Mouse (Mus musculus) liver (tissue): ENCODE results near the gene Fstl4.

Source experiments
- DNase-seq: peaks from one replicate; pipeline ENCODE4 v3.0.0-alpha.2; 2020; ENCODE audit warnings: mixed read lengths

The Fstl4 gene

DNA sequence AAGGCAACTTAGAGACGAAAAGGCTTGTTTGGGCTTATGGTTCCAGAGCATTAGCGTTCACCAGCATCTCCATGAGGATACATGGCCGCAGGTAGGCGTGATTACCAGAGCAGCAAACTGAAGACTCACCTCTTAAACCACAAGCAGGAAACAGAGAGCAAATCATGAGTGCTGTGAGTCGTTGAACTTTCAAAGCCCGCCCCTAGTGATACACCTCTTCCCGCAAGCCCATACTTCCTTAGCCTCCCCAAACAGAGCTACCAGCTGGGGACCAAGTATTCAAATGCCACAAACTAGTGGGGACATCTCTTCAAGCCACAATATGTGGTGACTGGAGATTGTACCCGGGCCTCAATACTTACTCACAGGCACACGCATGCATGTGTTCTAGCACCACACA lies 332.4 kb downstream of the Fstl4 start:
- no peak for DNase-seq

DNA sequence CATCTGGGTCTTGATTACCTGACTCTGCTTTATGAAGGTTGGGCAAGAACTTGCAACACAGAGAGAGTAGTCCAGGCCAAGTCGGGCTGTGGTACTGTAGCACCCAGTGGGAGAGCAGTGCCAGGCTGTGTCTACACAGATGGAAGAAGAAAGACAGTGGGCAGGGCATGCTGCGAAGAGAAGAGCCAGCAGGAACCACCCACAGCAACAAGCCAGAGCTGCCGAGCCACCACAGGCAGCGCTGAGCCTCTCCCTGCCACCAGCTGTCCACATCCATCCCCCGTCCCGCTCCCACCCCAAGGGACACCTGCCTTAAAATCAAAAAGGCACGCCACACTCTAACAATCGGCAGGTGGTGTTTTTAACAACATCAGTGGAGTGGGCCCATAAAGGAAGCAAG lies 332.9 kb downstream of the Fstl4 start:
- no peak for DNase-seq

DNA sequence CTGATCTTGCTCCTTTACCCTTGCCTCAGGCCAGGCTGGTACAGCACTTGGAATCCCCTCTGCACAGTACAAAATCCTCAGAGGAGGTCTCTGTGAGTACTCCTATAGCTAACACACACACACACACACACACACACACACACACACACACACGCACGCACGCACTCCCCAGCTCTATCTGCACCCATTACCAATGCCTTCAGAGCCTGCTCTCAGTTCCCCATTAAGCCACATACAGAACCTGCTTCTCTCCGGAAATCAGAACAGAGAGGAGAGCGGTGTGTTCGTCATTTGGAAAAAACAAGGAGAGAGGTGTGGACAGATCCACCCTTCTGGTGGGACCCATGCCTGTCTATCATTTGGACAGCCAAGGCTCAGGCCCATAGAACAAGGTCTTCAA lies 333.4 kb downstream of the Fstl4 start:
- no peak for DNase-seq

DNA sequence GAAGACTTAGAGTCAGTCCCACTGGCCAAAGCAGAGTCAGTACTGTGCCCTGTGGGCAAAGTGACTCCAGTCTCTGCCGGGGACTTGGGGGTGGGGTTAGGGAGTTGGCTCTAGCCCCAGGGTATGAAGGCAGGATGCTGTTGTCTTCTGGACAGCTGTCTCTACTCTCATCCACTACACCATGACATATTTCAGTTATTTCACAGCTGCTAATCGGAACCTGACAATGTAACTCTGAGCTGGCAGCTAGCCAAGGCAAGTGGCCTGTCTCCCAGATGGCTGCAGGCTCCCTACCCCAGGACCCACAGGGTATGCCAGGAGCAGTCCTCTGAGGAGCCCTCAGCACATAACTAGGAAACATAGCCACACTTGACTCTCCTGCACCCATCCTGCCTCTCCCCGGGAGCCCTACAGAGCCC lies 334.4 kb downstream of the Fstl4 start:
- no peak for DNase-seq

DNA sequence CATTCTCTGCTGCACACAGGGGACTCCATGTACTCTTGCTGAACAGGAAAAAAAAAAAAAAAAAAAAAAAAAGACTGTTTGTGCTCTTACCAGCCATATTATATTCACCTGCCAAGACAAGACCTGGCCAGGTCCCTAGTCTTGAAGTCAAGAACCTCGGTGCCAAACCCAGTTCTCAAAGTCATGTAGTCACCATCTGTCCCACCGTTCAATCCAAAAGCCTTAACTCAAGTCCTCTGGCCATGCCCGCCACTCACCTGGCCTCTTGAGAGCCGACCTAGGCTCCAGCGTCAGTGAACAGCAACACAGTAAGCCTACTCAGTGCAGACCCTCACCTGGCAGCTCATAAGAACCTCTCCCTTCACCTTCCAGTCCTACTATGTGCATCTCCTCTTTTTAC lies 334.9 kb downstream of the Fstl4 start:
- DNase-seq: no peak

DNA sequence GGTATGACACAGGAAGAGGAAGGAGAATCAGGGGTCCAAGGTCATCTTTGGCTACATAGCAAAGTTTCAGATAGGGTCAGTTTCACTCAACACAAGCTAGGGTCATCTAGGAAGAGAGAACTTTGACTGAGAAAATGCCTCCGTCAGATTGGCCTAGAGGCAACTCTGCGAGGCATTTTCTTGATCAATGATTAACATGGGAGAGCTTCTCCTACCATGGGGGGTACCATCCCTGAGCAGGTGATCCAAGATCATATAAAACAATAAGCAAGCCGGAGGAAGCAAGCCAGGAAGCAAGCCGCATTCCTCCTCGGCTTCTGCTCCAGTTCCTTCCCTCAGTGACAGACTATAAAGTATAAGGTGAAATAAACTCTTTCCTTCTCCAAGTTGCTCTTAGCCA lies 337.3 kb downstream of the Fstl4 start:
- no peak for DNase-seq

DNA sequence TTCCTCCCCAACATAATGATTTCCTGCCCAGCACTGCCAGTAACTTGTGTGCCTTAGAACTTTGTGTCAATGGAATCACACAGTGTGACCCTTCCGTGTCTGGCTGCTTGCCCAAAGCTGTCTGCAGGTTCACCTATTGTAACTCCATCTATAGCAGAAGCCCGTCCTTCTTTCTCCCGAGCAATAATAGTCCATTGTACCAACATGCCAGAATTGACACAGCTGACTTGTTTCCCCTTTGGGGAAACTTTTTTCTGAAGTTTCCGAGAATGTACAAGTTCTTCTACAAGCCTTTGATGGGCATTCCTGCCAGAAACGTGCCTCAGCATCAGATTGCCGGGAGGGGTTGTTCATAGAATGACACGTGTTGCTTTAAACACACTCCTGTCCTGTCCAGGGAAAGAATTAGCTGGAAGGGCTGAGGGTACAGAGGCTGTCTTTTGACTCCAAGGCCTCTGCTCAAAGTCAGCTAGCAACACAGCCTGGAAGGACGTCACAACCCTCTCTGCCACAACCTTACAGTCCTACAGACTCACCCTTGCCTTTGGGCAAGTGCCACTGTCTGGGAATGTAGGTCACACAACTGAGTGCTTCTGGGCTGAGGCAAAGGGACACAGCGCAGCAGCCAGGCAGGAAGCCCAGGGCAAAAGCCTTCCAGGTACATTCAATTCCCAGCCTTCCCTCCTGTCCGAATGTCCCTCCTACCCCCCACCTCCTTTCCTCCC lies 339.3 kb downstream of the Fstl4 start:
- DNase-seq: no peak

DNA sequence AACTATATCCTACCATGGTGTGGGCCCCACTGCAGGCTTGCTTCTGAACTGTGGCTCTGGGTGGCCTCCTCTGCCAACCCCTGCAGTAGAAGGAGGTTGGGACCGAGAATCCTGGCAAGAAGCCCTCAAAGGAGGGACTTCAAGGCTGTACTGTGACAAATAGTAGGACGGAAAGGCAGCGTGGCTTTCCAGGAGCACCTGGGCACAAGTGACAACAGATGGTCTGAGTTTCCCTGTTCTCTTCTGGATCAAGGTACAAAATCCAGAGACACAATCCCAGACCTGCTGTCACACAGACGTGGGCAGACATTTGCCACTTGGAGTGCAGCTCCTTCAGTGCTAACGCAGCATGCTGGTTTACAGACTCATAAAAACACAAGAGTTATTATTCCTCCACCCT lies 343.3 kb downstream of the Fstl4 start:
- DNase-seq: no peak

DNA sequence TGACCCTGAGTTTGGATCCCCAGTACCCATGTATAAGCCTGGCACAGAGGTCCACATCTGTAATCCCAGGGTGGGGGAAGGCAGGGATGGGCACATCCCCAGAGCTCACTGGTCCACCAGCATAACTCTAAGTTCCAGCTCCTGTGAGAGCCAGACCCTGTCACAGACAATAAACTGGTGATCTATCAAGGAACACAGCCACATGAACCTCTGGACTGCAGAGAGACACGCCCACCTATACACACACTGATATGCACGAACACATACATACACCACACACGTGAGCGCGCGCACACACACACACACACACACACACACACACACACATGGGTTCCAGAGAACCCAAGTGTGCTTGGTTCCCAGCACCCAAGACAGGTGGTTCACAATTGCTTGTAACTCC lies 344.4 kb downstream of the Fstl4 start:
- DNase-seq: no peak

DNA sequence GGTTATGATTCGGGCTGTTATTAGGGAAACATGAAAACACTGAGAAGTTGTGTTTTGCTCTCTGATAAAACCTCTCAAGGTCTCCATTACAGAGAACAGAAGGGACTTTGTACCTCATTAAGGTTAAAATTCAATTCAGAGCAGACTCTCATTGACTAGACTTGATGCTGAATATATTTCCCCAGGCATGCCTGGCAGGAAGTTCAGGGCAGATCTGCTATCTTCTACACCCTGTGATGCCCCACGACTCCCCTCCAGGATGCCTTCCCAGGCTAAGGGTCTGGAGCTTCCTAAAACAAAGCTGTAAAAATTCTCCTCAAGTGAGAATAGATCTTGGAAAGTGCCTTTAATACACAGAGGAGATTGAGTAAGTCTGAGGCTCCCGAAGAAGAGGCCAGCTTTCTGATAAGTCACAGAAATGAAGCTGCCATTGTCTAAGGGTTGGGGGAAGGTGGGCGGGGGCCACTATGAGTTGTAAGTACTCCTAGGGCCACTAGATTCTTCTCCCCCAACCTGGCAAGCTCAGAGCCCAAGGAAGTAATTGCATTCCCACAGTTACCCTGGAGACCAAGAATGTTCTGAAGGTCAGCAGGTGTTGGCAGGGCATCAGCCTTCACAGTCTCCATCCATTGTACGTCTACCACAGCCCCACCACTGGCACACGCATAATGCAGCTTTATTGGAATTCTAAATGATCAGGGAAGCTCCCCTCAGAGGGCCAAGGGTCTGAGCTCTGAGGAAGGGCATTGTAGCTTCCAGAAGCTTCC lies 345.4 kb downstream of the Fstl4 start:
- DNase-seq: no peak

DNA sequence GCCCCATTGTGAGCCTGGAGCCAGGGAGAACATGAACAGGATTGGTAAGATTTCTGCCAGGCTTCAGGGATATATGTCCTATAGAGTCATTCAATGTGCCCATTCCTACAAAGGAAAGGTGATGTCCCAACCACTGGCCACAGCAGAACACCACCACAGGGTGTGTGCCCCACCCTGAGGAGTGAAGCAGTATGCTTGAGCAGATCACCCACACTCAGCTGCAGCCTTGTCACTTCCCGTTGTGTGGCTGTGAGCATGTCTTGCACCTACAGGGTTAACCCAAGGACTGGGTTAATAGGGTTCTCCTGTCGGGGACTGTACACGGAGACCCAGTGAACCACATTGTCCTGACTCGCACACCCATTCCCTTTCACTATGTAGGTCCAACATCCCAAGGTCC lies 351.3 kb downstream of the Fstl4 start:
- DNase-seq: no peak

DNA sequence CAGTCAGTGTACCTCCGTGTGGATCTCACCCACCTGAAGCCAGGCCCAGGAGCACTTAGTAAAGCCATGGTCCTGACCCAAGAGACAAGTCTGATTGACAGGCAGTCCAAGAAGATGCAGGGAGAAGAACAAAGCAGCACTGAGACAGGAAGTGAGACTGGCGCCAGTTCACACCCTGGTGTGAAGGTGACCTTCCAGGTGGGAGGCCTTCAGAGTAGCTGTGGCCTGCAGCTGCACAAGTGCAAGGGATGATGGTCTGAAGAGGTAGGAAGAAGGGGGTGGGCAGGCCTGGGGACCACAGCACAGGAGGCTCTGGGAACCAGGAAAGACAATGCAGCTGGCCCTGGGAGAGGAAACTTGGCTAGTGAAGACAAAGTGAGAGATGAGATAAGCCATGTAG lies 351.9 kb downstream of the Fstl4 start:
- no peak for DNase-seq

DNA sequence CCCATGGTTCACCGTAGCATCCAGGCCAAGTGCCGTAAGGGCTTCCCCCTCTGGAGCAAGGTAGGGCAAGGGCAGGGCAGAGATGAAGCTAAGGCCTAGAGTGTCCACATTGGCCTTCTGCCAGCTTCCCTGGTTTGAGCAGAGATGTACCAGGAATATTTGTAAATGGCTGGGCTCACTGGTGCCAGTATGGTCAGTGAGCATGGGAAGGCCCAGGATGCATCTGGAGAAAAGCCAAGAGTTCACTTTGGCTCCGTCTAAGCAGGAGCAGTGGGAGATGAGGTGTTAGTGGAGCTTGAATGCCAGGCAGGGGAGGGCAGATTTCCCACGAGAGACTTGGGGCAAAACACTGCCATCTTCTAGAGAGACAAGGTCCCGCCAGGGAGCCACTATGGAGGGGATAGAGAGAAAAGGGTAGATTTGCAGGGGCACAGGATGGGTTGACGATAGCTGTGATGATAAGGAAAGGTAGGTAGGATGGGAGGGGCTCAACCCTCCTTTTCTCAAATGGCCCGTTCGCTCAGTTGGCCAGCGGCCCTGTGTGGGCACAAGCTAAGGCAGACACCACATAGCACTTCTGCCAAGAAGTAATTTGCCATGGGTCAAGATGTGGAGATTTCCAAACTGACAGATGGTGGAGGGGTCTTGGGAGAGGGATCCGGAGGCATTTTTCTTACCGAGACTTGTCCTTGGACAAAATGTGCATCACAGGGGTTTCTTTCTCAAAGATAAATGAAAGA lies 354.0 kb downstream of the Fstl4 start:
- no peak for DNase-seq

DNA sequence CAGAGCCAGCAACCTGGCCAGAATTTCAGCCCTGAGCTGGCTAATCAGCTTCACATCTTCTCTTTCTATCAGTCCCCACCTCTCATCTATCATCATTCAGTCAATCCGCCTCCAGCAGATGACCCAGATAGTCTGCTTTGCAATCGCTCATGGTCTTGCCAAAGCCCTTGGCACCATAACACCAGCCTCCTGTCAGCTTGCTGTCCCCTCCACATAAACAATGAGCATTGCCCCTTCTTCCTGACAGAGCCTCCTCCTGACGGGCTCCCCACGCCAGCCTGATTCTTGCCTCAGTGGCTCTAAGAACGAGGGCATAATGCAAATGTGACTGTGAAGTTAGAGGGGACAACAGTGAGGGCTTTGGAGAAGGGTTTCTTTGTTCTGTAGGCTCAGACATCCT lies 355.5 kb downstream of the Fstl4 start:
- DNase-seq: no peak

DNA sequence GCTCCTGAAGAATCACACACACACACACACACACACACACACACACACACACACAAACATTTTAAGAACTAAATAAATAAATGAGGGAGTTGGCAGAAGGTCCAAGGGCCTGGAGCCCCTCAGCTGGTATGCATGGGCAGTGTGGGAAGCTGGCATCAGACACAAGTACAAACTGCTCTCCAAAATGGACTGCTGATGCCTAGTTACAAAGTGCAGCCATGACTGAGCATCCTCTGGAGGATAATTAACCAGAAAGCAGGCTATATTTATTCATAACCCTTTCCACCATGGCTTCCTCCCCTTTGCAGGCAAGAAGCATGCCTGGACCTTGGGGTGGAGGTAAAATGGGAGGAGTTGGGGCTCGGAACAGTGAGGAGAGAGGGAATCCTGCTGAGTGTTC lies 356.8 kb downstream of the Fstl4 start:
- no peak for DNase-seq

DNA sequence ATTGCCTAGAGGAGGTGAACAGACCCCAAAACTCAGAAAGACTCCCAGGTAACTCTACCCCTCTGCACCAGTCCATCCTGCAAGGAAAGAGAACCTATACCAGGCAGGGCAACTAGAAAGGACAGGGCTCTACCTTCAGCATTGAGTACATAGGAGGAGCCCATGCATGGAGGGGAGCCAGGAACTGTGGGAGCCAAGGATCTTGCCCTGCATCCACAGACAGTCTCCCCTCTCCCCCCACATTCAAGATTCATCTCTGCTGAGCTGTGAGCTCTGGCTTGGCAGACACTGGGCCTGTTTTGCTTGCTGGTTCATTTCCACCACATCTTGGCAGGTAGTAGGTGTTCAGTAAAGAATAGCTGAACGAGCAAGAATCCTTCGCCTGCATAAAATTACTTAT lies 360.4 kb downstream of the Fstl4 start:
- DNase-seq: no peak

DNA sequence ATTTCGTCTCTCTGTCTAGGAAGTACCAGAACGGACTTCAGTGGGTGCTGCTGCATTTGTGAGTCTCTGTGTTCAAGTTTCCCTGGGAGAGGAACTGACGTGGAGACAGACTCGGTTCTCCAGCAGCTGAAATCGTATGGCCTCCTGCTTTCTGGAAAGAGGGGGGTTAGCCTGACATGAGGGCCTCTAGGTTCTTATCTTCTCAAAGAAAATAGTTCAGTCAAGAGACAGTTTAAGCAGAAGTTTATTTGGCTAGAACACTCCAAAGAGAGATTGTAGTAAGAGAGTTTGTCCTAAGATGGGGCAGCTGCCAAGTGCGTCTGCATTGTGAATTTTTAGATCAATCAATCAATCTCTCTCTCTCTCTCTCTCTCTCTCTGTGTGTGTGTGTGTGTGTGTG lies 362.2 kb downstream of the Fstl4 start:
- no peak for DNase-seq

DNA sequence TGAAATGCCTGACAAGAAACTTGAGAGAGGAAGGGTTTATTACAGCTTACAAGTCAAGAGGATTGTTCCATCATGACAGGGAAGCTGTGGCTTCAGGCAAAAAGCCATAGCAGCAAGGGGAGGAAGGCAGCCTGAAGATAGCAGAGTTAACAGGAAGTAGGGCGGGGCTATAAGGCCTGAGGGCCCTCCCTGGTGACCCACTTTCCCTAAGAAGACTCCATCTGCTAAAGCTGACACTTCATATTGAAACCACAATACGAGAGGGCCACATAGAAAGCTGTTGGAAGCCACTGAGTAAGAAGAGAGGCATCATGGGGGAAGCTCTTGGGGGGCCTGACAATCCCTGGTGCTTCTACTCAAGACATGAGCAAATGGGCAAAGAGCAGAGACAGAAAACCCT lies 364.2 kb downstream of the Fstl4 start:
- no peak for DNase-seq

DNA sequence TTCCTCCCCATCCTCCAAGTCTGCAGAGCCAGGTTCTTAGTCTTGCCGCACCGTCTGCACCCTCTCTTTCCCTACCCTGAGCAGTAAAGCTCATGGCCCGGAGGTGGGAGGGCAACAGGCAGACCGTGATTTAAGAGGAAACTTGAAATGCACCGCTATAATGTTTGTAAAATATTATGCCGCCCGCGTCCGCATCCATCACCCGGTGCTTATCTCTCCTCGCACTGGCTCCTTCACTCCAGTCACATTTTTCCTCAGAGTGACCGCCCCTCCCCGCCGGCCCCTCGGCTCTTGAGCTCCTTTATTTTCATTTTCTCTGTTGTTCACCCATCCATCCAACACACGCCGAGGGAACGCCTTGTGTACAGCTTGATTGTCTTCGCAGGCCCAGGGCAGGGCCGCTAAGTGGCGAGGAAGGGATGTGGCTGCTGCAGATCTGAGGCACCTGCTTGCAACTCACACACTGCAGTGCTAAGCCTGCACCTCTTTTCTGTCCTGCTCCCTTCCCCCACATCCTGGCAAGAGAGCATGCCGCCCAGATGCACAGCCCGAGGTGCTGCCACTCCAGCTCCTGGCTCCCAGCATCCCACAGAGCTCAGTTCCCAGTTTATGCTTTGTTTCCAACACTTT lies 368.1 kb downstream of the Fstl4 start:
- no peak for DNase-seq

DNA sequence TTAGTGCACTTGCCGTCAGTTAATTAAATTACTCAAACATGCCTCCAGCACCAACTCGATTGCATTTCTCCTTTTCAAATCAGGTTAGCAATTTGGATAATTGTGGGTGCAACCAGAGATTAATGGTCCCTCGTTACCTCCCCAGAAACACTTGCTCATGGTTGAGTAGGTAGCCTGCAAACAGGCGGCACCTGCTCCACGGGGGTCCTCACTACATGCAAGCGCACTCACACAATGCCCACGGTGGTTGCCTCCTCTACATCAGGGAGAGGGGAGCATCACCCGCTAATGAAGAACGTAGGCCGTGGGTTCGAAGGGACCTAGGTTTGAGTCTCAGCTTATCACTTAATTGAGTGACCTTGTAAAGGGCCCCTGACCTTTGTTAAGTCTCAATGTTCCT lies 371.9 kb downstream of the Fstl4 start:
- DNase-seq: no peak

DNA sequence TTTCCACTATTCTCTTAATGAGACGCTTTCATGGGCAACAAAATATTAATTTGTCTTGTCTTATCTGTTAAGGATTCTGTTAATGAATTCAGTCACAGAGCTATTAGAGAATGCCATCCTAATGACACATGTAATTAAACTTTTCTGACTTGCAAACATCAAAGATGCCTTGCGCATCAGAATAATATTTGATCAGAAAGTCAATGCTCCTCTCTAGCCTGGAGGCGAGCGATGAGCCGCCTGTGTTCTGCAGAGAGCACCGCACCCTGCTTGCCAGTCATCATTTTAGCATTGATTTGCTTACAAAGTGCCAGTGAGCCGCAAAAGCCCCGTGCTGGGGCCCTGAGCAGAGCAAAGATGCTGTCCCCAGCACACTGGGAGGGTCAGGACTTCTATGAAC lies 372.9 kb downstream of the Fstl4 start:
- no peak for DNase-seq

DNA sequence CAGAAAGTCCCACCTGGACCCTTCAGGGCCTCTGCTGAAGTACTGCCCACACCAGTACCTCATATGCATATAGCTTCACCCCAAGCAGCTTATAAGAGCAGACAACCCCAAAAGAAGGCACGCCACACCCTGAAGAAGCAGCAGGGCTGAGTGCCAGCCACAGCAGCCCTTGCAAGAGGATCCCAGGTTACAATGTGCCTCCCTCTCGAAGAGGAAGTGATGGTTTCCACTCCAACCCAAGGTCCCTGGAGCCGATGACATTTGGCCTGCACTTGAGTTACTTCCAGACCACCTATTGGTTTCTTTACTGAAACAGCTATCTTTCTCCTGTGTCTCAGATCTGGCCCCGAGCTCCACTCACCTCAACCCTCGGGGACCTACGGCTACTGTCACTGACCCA lies 373.8 kb downstream of the Fstl4 start:
- DNase-seq: no peak

DNA sequence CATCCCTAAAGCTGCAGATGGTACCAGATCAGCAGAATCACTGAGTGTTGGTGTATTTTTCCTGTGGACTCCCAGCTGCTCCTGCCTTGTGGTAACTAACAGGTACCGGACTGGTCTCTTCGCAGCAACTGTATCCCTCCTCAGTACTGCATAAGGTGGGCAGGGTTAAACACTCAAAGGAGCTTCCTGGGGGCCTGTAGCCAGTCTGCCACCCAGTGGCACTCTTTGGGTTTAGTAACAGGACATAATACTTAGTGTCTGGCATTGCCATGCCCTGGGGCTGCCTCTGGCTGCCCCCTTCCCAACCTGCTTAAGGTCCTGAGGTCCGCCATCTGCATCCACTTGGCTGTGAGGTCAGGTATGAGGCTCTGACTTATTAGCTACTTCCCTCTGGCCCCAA lies 375.2 kb downstream of the Fstl4 start:
- no peak for DNase-seq

DNA sequence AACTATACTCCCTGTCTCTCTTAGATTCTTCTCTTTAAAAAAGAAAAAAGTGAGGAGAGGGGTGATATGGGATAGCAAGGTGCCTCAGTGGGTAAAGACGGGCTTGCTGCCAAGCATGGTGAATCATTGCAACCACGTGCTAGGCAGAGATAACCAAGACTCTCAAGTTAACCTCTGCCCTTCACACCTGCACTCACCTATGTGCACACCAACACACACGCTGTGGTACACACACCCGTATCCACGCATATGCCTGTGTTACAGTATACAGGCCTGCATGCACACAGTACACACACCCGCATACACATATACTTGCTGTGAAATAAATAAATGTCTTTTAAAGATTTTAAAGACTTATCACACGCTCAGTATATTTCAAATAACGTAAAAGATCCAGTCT lies 375.8 kb downstream of the Fstl4 start:
- no peak for DNase-seq
